Mouse (Mus musculus): Measurements from ENCODE around the gene Lasp1. TPM values are rescaled to one million over a fixed set of nuclear protein-coding genes. Genes with fewer than 3 reads are reported as not detected.
A peak's percentile ranks its signal among the peaks of the same experiment; 100 is the strongest.
"Not testable (repeated sequence)": the region's sequence is repeated elsewhere in the genome, so short reads cannot be mapped to it uniquely, and the experiment has no call there.

Lasp1 gene
- total RNA-seq, 2 experiments from 2014 or later = 82.0 to 99.0 TPM

- DNase-seq (ENCODE audit: low spot score in 2 of 2) = not testable (repeated sequence)
Measured at GRCm38 (mm10) chr11:97790778-97791438, 7.9 kb upstream of the Lasp1 start.

GRCm38 (mm10) chr11:97793165-97793564, 5.6 kb upstream of the Lasp1 start:
- DNase-seq (ENCODE audit: low spot score in 2 of 2) = no peak

DNA sequence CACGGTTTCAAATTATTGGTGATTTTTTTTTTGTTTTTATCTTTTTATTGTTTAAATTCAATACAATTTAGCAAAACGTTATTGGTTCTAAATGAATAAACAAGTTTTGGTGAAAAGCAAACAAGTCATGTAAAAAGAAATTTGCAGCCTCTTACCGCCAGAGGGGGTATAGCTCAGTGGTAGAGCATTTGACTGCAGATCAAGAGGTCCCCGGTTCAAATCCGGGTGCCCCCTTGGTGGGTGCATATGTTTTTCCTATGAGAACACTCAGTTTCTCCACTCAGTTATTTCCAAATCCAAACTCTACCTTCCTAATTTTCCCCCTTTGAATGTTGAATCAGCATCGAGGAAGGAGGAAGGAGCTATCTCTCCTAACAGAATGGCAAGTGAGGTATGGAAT, 1.9 kb upstream of the Lasp1 start:
- no peak for DNase-seq (ENCODE audit: low spot score in 2 of 2)

- no peak for DNase-seq (ENCODE audit: low spot score in 2 of 2)
Measured at GRCm38 (mm10) chr11:97797369-97798082, 1.3 kb upstream of the Lasp1 start.

DNA sequence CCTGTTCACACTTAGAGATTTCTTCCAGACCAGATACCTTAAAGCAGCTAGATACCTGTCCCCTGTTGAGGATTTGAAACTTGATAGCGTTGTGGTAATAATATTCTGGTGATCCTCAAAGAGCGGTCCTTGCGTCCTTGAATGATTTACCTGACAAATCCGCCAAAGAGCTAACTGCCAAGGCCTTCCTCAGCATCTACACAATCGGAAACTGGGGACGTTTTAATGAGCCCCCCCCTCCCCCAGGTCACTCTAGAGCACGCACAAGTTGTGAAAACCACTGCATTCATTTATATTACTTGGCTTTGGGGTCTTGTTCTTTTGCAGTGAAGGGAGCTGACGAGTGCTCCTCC, 741 bp upstream of the Lasp1 start:
- DNase-seq (ENCODE audit: low spot score in 2 of 2) = no peak

- DNase-seq (ENCODE audit: low spot score in 2 of 2) = peak; percentile 82 to 86
Measured at GRCm38 (mm10) chr11:97799146-97799993, 570 bp downstream of the Lasp1 start.

DNA sequence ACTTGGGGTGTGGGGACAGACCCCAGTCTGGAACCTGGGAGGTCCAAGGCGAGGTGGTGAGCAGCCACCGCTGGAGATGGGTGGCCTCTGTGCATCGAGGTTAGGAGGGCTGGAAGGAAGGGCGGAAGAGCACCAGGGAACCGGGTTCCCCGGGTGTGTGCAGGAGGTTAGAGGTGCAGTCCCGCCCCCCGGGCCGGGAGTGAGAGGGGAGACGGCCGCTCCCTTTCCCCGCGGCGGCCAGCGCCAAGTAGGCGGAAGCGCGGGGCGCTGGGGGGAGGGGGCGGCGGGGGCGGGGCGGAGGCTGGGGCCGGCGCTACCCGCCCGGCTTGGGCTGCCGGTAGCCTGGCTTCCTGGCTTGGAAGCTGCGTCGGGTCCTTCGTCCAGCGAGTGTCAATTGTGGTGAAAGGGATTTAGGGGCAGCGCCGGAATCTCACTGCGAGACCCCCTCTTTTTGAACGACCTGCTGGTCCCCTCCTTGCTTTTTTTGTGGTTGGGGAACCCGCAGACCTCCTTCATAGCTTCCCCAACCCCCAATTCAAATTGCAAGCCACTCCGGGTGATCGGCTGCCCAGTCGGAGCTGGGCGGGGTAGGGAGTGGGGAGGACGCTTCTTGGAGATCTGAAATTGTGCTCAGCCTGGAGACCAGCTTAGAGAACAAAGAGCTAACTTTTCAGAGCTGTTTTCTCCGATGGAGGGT, 1.3 kb downstream of the Lasp1 start:
- DNase-seq (ENCODE audit: low spot score in 2 of 2) = peak; percentile 60 to 82

GRCm38 (mm10) chr11:97800691-97801408, 2.0 kb downstream of the Lasp1 start:
- DNase-seq (ENCODE audit: low spot score in 2 of 2) = no peak

- peak in 1 of 2 experiments; percentile 36 for DNase-seq (ENCODE audit: low spot score in 2 of 2)
Measured at GRCm38 (mm10) chr11:97801409-97802193, 2.8 kb downstream of the Lasp1 start.

DNA sequence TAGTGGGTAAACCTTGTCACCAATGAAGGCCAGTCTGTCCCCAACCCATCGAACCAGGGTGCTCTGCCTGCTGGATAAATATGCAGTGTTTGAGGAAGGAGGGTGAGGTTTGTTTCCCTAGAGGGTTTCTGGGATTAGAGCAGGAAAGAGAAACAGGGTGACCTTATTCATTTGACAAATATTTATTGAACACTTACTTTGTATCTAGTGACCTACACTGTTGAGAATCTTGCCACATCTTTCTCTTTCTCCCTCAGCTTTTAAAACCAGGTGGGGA, 3.3 kb downstream of the Lasp1 start:
- DNase-seq (ENCODE audit: low spot score in 2 of 2) = no peak

GRCm38 (mm10) chr11:97802495-97802894, 3.7 kb downstream of the Lasp1 start:
- no peak for DNase-seq (ENCODE audit: low spot score in 2 of 2)

DNA sequence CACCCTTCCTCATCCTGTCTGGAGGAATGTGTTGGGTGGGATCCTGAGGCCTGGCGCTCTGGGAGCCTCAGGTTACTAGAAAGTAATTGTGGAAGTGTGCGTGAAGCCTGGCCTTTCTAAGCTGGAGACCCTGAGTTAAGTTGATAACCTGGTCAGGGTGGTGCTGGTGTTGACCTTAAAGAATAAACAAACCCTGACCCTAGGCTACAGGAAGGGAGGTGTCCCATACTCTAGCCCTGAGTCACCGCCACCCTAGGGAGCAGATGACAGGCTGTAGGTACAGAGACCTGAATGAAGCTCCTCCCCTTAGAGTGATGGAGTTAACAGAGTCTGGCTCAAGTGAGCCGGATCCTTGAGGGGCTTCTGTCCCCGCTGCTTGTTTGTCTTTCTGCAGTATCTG, 5.0 kb downstream of the Lasp1 start:
- DNase-seq (ENCODE audit: low spot score in 2 of 2) = no peak

DNA sequence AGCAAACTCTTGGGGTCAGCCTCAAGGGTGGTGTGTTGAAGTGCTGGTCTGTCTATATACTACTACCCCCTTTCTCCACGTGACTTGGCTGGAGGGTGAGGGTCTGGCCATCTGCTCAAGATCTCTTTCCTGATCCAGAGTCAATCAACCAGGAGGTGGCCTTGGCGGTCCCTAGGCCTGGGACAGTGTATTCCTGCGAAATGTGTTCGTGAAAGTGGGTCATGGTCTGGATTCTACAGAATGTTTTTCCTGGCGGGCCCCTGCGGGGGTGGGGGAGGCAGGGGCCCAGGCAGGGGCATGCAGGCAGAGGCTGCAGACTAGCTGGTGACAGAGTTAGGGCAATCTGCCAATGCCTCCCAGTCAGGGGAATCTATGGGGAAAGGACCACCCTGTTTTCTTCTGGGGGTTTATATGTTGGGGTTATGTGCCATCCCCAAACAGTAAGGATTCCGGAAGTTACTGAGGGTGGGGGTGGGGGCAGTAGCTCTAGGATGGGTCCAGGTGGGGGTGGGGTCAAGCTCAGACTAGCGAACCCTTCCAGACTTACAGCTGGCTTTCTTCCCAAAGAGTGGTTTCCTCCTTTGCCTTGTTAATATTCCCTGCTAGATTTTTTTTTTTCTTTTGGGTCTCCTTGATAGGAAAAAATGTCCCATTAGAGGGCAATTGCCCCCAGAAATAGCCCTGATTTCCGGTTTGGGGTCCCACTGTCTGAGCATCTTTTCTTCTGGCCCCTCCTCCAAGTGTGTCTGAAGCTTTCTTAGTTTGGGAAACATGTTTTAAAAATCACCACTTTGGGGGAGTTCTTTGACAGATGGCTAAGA, 6.3 kb downstream of the Lasp1 start:
- DNase-seq (ENCODE audit: low spot score in 2 of 2) = no peak

DNA sequence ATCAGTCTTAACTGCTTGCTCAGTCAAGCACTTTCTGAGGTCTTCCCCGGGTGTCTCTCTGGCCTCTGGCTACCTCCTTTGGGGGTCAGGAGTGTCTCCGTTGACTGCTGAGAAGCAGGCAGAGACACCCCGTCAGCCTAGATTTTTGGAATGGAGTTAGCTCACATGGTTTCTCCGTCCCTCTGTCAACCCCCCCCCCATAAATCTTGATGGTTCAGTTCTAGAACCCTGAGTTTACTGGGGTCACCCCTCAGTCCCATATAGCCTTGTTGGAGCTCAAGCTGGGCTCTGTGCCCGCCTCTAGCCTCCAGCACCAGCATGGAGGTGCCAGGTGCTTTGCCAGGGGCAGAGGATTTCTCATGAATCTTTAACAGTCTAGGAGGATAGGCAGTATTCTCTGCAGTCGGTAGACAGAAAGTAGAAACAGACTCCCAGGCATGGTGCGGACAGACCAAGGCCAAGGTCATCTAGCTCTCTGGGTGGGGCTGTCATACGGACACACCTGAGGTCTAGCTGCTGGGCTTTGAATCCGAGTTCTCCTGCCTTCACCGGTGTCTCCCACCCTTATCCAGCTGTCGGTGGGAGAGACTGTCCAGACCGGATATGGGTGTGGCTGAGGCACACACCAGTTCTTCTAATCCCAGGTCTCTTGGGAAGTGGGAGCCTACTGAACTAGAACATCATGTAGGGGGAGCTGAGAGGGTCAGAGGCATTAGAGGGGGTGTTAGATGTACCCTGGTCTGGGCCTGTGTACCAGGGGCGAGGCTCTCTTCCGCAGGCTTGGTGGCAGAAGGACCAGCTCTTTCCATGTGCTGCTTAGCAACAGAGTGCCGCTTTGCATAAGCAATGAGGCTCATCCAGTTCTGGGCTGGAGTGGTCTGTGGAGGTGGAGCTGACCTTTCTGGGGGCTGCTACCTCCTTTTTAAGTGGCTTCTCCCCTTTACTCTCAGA, 7.1 kb downstream of the Lasp1 start:
- no peak for DNase-seq (ENCODE audit: low spot score in 2 of 2)

GRCm38 (mm10) chr11:97806613-97806964, 7.8 kb downstream of the Lasp1 start:
- no peak for DNase-seq (ENCODE audit: low spot score in 2 of 2)

DNA sequence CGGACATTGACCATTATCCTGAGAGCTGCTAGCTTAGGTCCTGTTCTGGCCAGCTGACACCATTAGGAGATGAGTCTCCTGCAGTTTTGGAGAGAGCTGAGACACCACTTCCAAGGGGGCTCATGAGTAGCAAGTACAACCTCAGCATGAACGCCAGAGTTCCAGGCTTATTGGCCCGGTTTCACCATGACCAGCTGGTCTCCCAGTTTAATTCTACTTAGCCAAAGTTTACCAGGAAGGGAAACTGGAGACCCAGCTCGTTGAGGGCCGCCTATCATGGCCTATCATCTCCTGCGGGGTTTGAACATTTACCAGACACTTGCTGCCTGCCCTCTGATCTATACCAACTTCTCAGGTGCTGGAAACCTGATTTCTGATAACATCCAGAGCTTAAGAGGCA, 8.8 kb downstream of the Lasp1 start:
- no peak for DNase-seq (ENCODE audit: low spot score in 2 of 2)

- no peak for DNase-seq (ENCODE audit: low spot score in 2 of 2)
Measured at GRCm38 (mm10) chr11:97808093-97808492, 9.3 kb downstream of the Lasp1 start.

- DNase-seq (ENCODE audit: low spot score in 2 of 2) = peak in 1 of 2 experiments; percentile 69
Measured at GRCm38 (mm10) chr11:97808621-97809234, 9.9 kb downstream of the Lasp1 start.
